Mouse (Mus musculus): ENCODE data around the gene Klhl40.

Gene Klhl40

DNA sequence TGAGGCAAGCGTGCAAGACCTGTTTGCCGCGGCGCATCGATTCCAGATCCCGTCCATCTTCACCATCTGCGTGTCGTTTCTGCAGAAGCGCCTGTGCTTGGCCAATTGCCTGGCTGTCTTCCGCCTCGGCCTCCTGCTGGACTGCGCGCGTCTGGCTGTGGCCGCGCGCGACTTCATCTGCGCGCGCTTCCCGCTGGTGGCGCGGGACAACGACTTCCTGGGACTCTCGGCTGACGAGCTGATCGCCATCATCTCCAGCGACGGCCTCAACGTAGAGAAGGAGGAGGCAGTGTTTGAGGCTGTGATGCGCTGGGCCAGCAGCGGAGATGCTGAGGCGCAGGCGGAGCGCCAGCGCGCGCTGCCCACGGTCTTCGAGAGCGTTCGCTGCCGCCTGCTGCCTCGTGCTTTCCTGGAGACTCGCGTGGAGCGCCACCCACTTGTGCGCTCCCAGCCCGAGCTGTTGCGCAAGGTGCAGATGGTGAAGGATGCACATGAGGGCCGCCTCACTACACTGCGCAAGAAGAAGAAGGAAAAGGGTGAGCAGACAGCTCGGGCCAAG lies 738 bp downstream of the Klhl40 start:
- peak; percentile 39 for DNase-seq (ENCODE audit: low read depth, low spot score)

DNA sequence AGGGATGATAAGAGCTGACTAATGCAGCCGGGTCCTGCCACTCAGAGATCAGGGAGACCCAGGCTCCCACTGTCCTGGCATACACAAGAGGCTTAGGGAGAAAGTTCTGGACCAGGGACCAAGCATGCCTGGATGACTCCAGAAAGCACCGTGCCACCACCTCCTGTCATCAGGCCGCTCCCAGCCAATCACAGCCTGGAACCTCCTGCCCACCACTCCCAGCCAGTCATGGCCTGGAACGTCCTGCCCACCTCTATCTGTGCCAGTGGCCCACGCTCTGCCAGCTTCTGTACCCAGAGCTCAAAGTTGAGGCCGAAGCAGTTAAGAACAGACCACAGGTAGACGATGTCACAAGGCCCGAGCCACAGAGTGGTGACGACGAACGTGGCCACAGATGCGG lies 7.4 kb downstream of the Klhl40 start:
- no peak for DNase-seq (ENCODE audit: low read depth, low spot score)

DNA sequence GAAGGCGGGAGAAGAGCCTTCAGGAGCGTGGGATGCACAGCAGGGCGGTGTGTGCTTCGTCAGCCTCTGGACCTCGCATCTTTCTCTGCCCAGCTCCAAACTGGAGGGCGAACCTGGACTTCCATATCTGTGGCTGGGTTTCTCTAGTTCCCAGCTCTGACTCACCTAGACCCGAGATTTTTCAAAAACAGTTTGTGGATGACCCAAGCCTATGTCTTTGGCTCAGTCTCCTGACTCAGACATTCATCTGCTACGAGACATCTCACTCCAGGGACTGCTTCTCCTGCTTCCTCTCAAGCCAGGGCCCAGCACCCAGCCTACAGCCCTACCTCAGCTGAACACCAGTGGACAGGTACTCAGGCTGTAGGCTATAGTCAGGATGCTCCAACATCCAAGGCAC lies 7.9 kb downstream of the Klhl40 start:
- DNase-seq (ENCODE audit: low read depth, low spot score) = no peak

DNA sequence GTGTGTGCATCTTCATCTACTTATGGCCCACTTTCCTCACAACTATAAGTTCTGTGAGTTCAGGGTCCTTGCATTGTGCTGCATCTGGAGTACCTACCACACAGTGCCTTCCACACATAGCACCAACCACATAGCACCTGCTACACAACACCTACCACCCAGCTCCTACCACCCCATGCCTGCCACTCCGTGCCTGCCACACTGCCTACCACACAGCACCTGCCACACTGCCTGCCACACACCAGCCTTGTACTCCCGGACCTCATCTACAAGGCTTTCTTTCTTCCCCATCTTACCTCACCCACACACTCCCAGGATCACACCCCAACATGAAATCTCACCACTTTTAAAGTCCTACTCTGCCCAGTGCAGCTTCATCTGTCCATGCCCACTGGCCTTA lies 9.0 kb downstream of the Klhl40 start:
- DNase-seq (ENCODE audit: low read depth, low spot score) = no peak

DNA sequence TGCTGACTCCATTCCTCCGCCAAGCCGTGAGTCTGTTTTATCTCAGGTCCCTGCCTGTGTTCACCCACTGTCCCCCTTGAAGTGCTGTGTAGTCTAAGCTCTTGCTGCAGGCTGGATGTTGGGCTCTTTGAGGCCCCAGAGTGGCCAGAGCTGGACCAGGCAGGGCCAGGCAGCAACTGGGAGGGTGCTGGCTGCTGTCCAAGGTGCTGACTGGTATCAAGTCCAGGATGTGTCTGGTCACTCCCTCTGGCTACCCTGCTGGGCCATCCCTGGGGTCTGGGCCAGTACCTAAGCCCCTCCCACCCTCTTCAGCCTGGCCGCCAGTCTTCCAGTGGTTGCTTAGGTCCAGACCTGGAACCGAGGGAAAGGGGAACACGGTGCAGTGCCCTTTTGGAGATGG lies 13.8 kb downstream of the Klhl40 start:
- peak; percentile 23 for DNase-seq (ENCODE audit: low read depth, low spot score)

DNA sequence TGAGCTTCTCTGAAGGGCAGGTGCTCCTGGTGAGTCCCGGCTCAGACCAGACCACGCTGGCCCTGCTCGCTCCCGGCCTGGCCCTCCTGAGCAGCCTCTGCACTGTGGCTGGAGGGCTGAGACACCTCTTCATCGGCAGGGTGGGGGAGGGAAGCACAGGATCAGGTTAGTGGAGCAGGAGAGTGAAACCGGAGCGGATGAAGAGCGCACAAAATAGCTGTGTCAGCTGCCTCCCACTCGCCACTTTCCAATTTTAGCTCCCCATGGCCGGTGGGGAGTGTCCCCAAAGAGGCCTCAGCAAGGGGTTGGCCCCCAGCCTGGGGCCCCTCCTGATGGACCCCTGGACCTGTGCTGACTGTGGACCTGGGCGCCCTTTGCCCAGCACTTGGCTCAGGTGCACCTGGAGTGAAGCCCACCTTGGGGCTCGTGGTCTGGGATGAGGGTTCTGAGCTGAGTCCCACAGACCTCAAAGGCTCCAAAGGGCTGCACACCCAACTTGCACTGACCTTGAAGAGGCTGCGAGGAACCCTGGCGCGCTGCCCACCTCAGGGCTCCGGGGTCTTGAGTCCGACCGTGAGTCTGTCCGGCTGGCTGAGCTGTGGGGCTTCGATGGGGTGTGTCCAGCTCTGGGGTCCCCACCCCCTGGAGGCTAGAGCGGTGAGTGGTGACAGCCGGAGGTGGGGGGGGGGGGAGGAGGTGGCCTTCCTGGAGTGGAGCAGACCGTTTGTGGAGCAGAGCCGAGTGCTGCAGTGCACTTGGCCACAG lies 14.5 kb downstream of the Klhl40 start, which contains the start of gene Hhatl:
Gene Hhatl, minus strand, starts transcription at position 751 of the 765 bp plus-strand sequence.
- DNase-seq (ENCODE audit: low read depth, low spot score) = no peak

DNA sequence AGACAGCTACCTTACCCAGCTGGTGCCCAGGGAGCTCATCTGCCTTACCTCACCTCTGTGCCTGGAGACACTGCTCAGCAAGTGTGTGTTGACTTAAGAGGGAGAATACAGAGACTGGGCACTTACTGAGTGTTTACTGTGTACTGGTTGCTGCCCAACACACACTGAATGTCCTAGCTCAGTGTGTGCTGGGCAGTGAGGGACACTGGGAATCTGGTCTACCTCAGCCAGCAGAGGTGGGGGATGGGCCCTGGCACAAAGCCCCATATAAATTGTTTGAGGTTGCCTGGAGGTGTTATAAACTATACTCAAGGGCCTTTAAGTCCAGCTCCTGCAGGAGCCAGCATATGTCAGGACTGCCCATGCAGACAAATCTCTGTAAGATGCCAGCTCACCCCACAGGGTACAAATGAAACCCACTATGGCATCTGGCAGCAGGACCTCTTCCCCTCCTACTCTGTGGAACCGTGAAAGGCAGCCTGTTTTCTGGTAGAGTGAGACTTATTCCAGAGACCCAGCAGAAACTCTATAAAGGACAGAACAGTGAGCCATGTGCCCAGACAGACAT lies 17.6 kb downstream of the Klhl40 start:
- no peak for DNase-seq (ENCODE audit: low read depth, low spot score)

DNA sequence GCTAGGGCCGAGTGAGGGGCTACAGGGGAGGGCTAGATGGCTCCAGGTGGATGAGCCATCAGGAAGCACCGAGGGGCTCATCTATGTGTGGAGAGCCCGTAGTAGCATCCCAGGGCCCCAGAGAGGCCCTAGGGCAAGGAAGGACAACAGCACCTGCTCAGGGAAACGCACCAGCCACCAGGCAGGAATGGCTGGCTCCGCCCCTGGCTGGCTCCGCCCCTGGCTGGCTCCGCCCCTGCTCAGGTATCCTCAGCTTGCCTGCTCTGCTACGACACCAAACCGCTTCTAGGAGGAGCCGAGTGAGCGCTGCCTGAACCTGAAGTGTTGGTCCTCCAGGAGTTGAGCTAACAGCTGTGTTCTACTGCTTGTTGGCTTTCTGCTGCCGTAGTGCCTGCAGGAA lies 20.3 kb downstream of the Klhl40 start:
- DNase-seq (ENCODE audit: low read depth, low spot score) = peak; percentile 46

DNA sequence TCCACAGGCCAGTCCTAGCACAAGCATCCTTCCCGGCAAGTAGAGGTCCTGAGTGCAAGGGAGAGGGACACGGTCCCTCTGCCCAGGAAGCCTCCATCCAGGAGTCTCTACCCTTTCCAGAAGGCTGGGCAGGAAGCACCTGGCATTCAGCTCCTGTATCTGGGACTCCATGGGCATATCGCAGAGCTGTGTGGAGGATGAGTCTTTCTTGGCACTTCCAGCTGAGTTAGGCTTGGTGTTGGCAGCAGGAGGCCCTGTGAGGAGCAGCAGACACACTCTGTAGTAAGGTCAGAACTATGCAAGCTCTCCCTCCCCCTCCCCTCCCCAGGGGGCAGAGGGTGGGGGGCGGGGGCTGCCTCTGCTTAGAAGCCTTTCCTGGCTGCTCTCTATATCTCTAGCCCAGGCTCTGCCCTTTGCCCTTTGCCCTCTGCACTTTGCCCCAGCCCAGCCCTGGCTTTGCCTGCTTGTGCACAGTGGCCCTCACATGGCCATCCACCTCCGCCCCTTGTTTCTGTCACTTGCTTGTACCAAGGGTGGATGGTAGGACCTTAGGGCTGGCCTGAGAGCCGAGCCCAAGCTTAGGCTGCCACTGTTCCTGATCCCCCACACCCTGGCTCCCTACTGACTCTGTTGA lies 21.6 kb downstream of the Klhl40 start:
- DNase-seq (ENCODE audit: low read depth, low spot score) = no peak

DNA sequence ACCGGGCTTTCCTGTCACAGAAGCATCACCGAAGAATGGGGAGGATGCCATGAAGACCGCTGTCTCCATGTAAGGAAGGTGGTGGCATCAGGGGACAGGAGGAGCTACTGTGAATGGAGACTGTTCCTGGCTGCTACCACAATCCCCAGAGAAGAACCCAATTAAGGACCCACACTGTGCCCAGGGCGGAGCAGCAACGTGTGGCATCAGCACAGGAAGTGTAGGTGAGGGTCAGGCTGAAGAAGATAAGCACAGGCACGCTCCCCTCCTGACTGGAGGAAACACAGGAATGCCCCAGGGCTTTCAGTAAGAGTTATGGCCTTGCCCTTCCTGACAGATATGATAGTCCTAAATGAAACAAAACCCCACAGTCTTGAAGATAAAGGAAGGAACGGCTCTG lies 25.3 kb downstream of the Klhl40 start:
- DNase-seq (ENCODE audit: low read depth, low spot score) = no peak

DNA sequence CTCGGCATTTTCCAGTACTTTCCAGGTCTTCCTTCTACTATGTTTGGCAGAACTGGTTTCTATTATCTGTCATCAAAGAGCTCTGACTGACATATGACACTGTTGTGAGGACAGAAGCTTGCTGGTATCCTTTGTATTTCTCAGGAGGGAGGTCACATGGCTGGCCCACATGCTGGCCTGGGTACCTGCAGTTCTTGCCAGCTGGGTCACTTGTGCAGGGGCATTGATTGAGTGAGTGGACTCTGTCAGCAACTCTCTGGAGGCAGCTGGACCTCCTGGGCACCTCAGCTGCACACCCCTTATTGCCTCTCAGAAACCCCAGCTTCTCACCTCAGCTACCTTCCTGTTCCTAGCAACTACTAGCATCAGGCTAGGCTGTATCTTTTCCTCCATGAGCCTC lies 30.1 kb downstream of the Klhl40 start:
- DNase-seq (ENCODE audit: low read depth, low spot score) = no peak

DNA sequence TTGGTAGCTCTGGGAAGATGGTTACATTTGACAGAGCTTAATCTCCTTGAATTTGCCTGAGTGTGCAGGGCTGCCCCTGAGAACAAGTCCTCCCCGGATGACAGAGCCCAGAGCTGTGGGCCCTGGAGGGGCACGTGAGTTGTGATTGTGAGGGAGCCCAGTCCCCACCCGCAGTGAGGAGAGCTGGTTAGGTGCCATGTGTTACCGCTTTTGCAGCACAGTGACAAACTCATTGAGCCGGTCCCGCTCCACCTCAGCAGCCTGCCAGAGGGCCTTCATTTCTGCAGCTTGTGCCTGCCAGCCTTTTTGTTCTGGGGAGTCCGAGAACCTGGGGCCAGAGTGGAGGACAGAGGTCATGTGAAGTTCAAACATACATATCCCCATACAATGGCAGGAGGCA lies 30.5 kb downstream of the Klhl40 start:
- DNase-seq (ENCODE audit: low read depth, low spot score) = no peak

DNA sequence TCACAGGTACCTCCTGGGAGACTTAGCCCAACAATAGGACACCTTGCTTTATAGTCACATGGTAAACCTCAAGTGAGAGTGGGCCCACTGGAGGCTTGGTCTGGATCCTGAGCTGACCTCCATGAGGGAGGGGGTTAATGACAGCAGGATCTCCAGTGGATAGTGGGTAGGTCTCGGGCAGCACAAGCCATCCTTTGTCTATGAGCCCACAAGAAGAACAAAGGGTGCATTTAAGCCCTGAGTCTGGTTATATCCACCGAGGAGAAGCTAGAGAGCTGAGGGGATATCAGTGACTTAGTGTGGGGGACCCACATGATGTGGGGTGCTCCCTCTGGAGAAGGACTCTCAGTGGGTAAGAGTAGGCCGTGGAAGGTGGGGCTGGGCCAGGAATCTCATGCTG lies 31.1 kb downstream of the Klhl40 start:
- no peak for DNase-seq (ENCODE audit: low read depth, low spot score)

DNA sequence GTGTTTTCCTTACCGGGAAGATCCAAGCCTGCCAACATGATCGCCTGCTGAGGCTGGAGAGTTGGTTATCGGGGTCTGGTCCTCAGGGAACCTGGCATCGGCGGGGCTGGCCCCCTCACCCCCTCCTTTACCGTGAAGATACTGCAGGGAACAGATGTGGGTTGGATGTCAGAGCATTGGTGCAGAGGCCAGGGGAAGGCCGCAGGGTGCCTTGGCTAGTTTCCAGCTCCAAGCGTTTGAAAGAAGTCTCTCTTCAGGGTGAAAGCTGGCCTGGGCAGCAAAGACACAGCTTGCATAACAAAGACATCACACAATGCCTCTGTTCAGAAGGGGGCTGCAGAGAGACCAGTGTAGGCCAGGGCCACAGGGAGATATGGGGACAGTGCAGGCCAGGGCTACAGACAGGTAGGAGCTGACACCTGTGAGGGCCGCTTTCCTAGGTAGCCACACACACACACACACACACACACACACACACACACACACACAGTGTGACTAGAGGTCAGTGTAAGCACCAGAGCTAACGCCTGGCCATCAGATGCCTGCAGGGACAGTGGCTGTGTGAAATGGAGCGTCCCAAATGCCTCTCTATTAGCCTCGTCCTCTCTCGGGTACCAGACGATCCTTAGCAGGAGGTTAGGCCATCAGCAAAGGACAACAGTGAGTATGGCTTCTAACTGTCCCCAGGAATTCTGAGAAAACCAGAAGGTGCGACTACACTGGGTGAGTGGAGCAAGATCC lies 32.8 kb downstream of the Klhl40 start:
- no peak for DNase-seq (ENCODE audit: low read depth, low spot score)

DNA sequence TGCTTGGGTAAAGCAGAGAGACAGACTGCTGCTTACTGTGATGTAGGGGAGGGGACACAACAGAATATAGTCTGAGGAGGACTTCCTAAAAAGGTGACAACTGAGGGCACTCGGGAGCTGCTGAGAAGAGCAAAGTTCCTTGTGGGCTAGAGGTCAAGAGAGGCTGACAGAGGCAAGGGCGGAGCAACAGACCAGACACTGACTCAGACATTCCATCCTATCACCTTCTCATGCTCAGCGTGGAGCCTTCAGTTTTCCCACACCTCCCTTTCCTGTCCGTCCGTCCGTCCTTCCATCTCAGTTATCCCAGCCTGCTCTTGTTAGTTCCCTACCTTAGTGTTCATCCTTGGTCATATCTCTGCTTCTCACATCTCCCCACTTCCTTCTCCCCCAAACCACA lies 37.8 kb downstream of the Klhl40 start:
- no peak for DNase-seq (ENCODE audit: low read depth, low spot score)

DNA sequence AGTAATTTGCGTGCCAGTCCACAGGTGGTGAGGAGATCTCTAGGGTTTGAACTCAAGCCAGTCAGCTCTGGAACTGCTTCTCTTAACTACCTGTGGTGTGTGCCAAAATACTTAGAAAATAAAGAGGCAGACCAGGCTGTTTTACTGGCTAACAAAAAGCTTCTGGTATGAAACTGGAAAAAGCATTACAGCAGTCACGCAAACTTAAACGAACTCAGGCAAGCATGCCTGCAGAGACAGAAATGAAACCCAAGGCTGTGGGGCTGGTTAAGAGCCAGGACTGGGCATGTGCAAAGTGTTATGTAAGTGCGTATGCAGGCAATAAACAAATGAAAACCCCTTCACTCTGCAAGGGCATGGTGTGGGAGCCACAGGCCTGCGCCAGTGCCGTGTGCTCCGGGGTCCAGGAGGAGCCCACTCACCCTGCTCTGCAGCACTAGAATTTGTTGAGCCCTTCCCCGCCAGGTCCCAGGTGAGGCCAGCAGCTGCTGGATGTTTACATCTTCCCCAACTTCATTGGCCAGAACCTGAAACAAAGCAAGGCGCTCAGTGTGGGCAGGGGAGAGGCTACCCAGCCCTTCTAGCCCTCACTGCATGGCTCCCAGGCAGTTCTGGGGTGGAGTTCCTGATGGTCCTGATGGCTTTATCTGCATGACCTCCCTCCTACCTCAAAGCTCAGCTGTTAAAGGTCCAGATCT lies 41.8 kb downstream of the Klhl40 start:
- no peak for DNase-seq (ENCODE audit: low read depth, low spot score)

DNA sequence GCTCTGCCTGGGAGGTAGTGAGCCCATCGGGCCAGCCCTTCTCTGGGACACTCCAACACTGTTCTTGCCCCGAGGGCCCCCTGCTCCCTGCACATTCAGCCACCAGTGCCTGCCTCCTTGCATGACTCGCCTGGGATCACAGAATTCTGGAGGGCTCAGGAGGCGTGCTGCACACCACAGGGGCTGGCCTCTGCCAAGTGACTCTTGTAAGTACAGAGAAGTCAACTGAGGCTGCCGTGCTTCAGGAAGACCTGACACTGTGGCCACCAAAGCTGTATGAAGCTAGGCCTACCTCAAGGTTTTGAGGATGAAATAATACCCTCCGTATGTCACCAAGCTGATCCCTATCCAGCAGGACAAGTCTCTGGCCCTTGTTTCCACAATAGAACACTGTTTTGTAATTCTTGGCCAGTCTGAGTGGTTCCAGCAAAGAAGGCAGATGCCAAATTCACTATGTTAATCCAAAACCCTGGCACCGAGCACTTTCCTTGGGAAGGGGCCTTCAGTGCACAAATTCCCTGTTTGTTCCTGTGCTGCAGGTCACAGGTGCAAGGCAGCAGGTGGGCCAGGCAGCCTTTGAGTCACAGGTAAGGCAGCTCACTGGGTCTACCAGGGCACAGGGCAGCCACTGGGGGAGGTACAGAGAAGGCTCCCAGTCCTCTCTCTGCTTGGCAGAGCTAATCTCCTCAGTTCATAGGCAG lies 42.5 kb downstream of the Klhl40 start:
- DNase-seq (ENCODE audit: low read depth, low spot score) = no peak

DNA sequence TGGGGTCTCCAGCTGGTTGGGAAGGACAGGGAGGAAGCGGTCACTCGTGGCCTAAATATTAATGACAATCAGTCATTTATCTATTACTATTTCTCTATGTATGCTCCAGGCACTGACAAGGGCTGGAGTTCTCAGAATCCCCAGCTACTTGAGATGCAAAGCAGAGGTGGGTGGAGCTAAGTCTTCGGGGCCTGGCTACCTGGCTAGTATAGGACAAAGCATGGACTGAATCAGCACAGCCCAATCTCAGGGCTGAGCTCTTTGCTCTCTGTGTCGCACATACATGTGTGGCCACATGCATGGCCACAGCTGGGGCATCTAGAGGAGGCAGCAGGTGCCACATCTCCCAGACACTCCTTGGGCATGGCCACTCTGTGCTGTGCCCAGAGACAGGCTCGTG lies 43.4 kb downstream of the Klhl40 start:
- DNase-seq (ENCODE audit: low read depth, low spot score) = no peak

DNA sequence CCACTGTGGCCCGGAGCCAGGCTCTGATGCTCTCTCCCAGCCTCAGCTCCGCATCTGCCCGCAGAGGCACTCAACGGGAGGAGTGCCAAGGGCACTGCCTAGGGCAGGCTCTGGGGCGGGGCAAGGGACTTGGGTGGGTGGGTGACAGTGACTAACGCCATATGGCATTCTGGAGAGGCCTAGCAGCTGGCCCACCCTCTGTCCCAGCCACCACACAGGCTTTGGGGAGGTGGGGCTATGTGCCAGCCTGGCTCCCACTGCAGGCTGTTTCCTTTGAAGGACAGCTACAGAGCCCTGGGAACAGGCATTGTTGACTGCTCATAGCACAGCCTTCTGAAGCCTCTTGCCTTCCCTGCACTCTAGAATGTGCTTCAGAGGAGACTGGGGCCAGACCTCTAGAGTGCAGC lies 45.2 kb downstream of the Klhl40 start:
- no peak for DNase-seq (ENCODE audit: low read depth, low spot score)

DNA sequence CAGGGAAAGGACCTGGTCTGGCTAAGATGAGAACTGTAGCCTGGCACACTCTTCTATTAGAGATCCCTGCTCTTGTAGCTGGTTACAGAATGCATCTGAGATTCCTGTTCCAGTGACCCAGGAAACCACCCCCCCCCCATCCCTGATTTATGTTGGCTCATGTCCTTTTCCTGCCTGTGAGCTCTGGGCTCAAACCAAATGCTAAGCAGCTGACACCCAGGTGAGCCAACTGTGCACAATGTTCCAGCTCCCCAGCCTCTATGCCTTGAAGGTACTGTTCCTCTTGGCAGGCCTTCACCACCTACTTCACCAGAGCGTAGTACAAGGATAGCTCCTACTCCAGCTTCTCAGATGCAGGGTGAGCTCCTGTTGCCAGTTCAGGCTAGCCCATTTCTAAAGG lies 45.6 kb downstream of the Klhl40 start:
- DNase-seq (ENCODE audit: low read depth, low spot score) = no peak

DNA sequence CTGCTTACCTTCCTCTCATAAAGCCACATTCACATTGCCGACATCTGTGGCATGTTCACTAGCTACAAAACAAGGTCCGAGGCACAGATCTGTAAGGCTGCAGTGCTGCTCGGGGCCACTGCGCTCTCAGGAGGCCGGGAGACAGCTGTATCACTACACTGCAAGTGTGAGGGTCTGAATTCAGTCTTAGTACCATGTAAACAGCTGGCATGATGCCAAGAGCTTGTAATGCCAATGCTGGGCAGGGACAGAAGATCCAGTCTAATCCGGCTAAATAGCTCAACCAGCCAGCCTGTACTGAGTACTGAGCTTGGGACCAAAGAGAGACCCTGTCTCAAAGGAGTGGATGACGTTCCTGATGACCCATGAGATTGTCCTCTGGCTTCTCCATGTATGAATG lies 46.6 kb downstream of the Klhl40 start:
- DNase-seq (ENCODE audit: low read depth, low spot score) = no peak
